Mouse (Mus musculus) cerebellum, postnatal 36 days (tissue): Measurements from ENCODE around the gene 1700030K09Rik.

Source experiments
- DNase-seq, 2 experiments: peaks; one replicate each; pipeline ENCODE4 v3.0.0; 2021 to 2022; ENCODE audit warnings: mixed read lengths in 2 of 2

1700030K09Rik gene

GRCm38 (mm10) chr8:72464211-72464610, 20.5 kb downstream of the 1700030K09Rik start:
- DNase-seq = no peak

GRCm38 (mm10) chr8:72469243-72469642, 25.6 kb downstream of the 1700030K09Rik start:
- no peak for DNase-seq

DNA sequence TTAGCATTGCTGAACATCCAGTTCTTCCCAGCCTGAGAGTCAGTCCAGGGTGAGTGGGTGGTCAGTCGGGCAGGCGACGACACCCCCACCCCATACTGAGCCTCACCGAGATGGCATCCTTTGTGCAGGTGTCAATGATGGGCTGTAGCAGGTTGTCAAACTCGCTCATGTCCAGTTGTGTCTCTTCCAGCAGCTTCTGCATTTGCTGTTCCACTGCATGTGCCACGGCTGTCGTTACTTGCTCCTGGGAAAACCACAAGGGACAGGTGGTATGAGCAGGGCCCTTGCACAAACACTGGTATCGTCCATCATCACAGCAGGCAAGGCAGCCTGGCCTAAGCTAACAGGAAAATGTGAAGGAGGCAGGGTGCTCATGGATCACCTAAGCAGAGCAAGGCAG, 26.3 kb downstream of the 1700030K09Rik start:
- DNase-seq = no peak

GRCm38 (mm10) chr8:72470684-72471083, 27.0 kb downstream of the 1700030K09Rik start:
- peak; percentile 22 to 27 for DNase-seq

DNA sequence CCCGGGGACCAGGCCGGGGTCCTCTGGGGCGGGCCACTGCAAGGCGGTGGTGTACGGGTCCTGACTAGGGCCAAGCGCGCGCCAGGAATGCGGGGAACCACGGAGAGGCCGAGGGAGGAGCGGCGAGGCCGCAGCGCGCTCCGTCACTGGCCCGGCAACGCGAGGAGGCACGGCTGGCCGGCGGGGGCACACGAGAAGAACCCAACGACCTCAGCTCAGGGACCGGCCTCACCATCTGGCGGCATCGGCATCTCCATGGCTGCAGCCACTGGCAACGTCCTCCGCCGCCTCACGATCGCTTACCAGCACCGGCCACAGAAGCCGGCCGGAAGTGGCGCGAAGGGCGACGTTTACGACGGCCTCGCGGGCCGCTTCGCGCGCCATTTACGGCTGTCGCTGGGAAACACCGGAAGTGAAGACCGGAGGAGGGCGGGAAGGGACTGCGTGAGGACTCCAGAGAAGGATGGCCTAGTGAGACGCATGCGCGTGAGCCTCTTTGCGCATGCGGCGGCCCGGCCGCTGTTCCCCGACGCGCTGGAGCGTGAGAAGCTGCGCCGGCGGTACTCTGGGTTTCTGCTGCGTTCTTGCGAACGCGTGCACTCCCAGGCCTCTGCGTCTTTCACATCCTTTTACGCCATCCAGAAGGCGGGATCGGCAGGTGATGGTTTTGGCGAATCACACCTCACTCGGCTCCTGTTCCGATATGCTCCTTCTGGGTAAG, 31.3 kb downstream of the 1700030K09Rik start, which contains the start of gene Cherp:
Gene Cherp, minus strand, starts transcription at position 401 of the 721 bp plus-strand sequence.
- peak; percentile 96 to 98 for DNase-seq

- DNase-seq = no peak
Observed at GRCm38 (mm10) chr8:72485456-72486199, 41.9 kb downstream of the 1700030K09Rik start.

- no peak for DNase-seq
Observed at GRCm38 (mm10) chr8:72487014-72487413, 43.3 kb downstream of the 1700030K09Rik start.

DNA sequence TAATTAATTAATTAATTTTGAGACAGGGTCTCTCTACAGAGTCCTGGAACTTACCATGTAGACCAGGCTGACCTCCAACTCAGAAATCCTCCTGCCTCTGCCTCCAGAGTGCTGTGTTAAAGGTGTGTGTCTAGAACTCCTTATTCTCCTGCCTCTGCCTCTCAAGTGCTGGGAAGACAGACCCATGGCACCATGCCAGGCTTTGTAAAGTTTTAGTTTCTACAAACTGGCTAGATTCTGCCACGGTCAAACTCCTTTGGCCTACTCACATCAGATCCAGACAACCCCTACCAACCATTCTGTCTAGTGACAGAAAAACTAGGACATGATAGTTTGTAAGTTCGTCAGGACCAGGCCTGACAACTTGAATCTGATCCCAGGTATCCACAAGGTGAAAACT, 47.3 kb downstream of the 1700030K09Rik start:
- no peak for DNase-seq

DNA sequence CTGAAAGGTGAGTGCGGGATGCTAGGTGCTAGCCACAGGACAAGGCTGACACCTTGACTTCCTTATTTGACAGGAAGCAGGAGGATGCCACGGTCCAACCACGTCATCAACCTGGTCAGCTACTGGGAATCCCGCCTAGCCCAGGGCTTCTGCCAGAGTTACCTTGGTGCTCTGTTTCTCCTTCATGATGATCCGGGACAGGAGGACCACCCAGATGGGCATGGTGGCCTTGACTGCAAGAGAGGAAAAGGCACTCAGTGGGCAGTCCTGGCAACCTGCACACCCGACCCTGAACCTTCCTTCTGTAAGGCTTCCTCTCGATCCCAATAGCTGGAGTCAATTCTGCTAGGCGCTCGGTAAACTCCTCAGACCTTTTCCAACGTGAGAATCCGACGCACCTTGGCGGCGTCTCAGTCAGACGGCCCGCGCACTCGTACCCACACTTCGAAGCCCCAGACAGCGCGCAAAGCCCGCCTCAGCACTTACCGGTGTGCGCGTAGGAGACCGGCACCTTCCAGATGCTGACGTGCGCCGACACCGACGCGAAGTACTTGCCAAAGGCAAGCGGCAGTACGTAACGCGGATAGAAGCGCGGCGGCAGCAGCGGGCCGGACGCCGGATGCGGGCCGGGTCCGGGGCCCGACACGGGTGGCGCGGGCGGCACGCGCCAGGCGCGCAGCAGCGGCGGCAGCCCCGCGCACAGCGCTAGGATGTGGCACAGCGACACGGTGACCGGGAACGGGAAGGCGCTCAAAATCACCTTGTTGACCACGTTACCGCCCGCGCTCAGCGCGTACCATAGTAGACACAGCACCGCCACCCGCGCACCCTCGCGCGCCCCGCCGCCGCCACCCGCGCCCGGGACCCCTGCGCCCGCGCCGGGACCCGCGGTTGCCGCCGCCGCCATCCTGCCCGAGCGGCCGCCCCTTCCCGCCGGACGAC, 48.3 kb downstream of the 1700030K09Rik start, which contains the start of gene Slc35e1:
Gene Slc35e1, minus strand, starts transcription at position 935 of the 942 bp plus-strand sequence.
- peak in 1 of 2 experiments; percentile 27 for DNase-seq

- DNase-seq = peak; percentile 98 to 100
Observed at GRCm38 (mm10) chr8:72492622-72493081, 49.0 kb downstream of the 1700030K09Rik start.

DNA sequence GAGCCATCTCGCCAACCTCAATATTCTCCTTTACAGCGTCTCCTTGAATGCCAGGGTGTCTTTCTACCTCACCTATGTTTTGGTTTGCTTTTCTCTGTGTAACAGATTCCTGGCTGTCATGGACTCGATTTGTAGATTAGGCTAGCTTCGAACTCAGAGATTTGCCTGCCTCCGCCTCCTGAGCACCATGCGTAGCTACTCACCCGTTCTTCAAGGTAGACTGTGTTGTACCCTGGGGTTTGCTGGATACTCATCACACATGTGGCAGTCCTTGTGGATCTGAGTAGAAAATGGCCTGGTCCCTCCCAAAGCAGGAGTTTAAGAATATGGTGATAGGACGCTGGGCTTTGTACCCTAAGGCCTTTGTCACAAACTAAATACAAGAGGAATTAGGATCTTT, 49.7 kb downstream of the 1700030K09Rik start:
- DNase-seq = no peak

DNA sequence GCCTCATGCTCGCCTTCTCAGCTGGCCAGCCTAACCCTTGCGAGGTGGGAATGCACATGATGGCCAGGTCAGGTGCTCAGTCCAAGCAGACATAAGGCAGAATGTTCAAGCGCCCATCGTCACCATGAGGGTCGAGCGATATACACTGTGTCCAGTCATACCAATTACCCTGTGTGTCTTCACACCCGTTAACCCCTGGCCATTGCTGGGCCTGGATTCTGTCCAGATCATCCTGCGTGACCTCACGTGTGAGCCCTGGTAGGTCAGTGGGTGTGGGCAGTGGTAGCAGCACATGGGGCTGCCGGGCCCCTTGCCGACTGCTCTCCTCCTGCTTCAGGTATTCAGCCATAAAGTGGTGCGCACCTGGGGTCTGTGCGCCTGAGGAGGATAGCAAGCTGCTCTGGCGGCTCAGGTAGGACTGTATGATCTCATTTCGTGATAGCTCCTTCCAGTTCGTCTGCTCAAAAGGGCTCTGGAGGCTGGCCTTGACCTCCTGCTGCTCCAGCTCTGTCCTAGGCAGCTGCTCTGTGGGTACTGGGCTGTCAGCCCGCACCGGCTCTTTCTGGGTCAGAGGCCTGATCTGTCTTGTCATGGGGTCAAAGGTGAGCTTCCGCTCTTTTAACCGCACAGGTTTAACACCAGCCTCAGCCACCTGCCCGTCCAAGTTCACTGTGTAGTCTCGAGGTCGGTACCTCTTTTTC, 51.9 kb downstream of the 1700030K09Rik start:
- peak in 1 of 2 experiments; percentile 25 for DNase-seq

- no peak for DNase-seq
Observed at GRCm38 (mm10) chr8:72496217-72496616, 52.5 kb downstream of the 1700030K09Rik start.

DNA sequence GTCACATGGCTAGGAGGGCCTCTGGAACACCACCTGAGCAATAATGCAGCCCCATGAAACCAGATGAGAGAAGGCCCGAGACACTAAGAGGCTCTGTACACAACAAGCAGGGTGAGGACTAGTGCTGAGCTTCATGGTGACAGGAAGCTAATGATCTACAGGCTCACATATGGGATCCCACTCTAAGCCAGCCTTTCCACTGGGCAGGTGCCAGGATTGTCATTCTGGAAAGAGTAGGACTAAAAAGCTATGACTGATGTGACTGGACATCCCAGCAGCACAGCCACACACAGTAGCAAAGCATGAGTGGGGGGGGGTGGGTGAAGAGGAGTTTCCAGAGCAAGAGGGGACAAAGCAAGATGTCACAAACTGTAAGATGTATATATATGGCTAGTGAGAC, 54.2 kb downstream of the 1700030K09Rik start:
- DNase-seq = no peak

- no peak for DNase-seq
Observed at GRCm38 (mm10) chr8:72498527-72498926, 54.8 kb downstream of the 1700030K09Rik start.

DNA sequence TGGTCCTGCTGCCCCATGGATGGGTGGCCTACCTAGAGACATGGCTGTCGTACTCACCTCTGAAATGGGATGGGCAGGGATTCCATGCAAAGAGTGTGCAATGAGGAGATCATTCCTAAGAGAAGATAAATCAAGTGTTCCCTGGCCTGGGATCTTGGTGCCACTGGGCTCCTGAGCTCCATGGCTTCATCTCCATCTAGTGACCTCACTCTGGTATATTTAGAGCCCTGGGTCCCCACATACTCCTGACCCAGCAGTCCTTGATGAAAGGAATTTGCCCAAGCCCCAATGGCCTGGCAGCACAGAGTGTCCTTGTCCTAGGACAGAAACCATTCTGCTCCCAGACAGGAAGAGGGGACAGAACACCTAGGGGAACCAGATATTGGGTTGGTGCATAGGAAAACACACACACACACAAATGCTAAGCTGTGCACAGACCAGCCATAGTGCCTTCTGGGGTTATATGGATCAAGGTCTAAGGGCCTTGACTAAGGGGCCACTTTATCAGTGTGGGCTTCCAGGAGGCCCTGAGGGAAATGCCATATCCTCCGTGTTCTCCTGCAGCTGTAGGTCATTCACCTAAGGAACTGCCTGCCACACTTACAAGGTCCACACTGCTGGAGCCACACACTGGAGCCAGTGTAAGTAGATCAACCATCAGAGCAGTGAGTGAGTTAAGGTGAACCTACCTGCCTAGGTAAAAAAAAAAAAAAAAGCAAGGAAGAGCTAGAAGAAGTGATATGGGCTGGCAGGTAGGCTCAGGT, 56.0 kb downstream of the 1700030K09Rik start:
- no peak for DNase-seq

DNA sequence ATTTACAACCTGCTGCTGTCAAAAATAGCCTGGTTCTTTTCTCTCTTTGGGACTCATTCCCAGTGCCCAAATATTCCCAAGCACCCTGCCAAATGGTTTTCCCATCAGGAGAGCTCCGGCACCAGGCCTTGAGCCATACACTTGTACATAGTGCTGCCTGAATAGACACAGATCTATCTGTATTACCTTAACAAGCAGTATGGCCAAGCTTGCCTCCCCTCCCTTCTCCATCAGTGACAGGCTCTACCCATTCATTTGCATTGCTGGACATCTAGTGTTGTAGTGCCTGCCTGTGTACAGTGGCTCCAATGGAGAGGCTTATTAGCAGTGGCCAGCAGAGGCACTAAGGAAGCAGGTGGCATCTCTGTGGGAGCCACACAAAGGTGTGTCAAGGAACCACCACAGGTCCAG, 56.8 kb downstream of the 1700030K09Rik start:
- peak; percentile 83 to 88 for DNase-seq

DNA sequence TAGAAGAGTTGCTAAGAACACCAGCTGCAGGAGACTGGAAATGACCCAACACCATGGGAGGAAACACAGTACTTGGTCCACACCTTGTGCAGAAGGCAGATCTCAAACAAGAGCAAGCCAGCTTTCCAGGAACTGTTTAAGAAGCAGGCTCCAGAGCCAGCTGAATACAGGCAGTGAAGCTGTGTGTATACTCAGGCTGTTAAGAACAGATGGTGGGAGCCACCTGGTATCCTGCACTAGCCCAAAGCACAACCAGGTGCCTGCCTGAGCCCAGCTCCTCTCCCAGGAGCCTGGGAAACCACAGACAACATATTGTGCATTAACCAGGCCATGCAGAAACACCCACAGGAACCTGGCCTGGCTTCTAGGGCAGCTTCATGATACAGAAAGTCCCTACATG, 60.5 kb downstream of the 1700030K09Rik start:
- DNase-seq = peak; percentile 83

- peak; percentile 68 to 70 for DNase-seq
Observed at GRCm38 (mm10) chr8:72504637-72505314, 61.1 kb downstream of the 1700030K09Rik start.

GRCm38 (mm10) chr8:72507505-72507904, 63.8 kb downstream of the 1700030K09Rik start:
- DNase-seq = no peak
